Mouse (Mus musculus) thymus, postnatal 0 days (tissue): ENCODE data around the gene 1700037H04Rik. TPM values are rescaled to one million over a fixed set of nuclear protein-coding genes. Genes with fewer than 3 reads are reported as not detected.

ENCODE experiments used
- DNase-seq: peaks from one replicate; pipeline ENCODE4 v3.0.0-alpha.2; 2015; ENCODE audit warnings: low spot score
- polyA plus RNA-seq: library from polyadenylated mRNA; unstranded; fragments of >200 nt; fragmentation: Nextera tagmentation; extraction: Ambion mirVana; gene quantifications from 2 replicates; pipeline ENCODE4 v1.2.1, GENCODE M21; 2015

Gene 1700037H04Rik
- polyA plus RNA-seq, 1 experiment from 2014 or later = 47.8 TPM

GRCm38 (mm10) chr2:131179246-131179886 lies 19.5 kb upstream of the 1700037H04Rik start:
- DNase-seq = peak; percentile 59

- DNase-seq = no peak
Measured at GRCm38 (mm10) chr2:131178828-131179245, 19.0 kb upstream of the 1700037H04Rik start.

GRCm38 (mm10) chr2:131177932-131178331 lies 18.1 kb upstream of the 1700037H04Rik start:
- no peak for DNase-seq

- no peak for DNase-seq
Measured at GRCm38 (mm10) chr2:131176491-131176890, 16.6 kb upstream of the 1700037H04Rik start.

- no peak for DNase-seq
Measured at GRCm38 (mm10) chr2:131175945-131176309, 16.0 kb upstream of the 1700037H04Rik start.

- DNase-seq = no peak
Measured at GRCm38 (mm10) chr2:131175286-131175944, 15.5 kb upstream of the 1700037H04Rik start.

GRCm38 (mm10) chr2:131174700-131175099 lies 14.8 kb upstream of the 1700037H04Rik start:
- peak; percentile 86 for DNase-seq

GRCm38 (mm10) chr2:131172322-131172721 lies 12.4 kb upstream of the 1700037H04Rik start:
- no peak for DNase-seq

GRCm38 (mm10) chr2:131171401-131172104 lies 11.7 kb upstream of the 1700037H04Rik start:
- DNase-seq = peak; percentile 20

GRCm38 (mm10) chr2:131170936-131171335 lies 11.1 kb upstream of the 1700037H04Rik start:
- DNase-seq = no peak

GRCm38 (mm10) chr2:131168914-131169313 lies 9.0 kb upstream of the 1700037H04Rik start:
- no peak for DNase-seq

GRCm38 (mm10) chr2:131167984-131168383 lies 8.1 kb upstream of the 1700037H04Rik start:
- no peak for DNase-seq

GRCm38 (mm10) chr2:131166172-131166571 lies 6.3 kb upstream of the 1700037H04Rik start:
- DNase-seq = no peak

GRCm38 (mm10) chr2:131163924-131164323 lies 4.0 kb upstream of the 1700037H04Rik start:
- DNase-seq = no peak

- no peak for DNase-seq
Measured at GRCm38 (mm10) chr2:131160671-131161111, 810 bp upstream of the 1700037H04Rik start.

- DNase-seq = no peak
Measured at GRCm38 (mm10) chr2:131159491-131159910, 380 bp downstream of the 1700037H04Rik start.

- no peak for DNase-seq
Measured at GRCm38 (mm10) chr2:131156987-131157386, 2.9 kb downstream of the 1700037H04Rik start.

GRCm38 (mm10) chr2:131154036-131154435 lies 5.8 kb downstream of the 1700037H04Rik start:
- no peak for DNase-seq

GRCm38 (mm10) chr2:131152166-131152730 lies 7.6 kb downstream of the 1700037H04Rik start:
- no peak for DNase-seq

GRCm38 (mm10) chr2:131149254-131149578 lies 10.7 kb downstream of the 1700037H04Rik start:
- no peak for DNase-seq

GRCm38 (mm10) chr2:131148353-131149253 lies 11.3 kb downstream of the 1700037H04Rik start:
- no peak for DNase-seq
